Mouse (Mus musculus) right cerebral cortex, postnatal 4 days (tissue): ENCODE measurements around the gene Igfbp4.

Experiments used
- DNase-seq: peaks from one replicate; pipeline ENCODE4 v3.0.0-alpha.2; 2022

Gene Igfbp4

GRCm38 (mm10) chr11:99041051-99041729, at the start of gene Igfbp4:
TSS of gene Igfbp4 (plus strand) at chr11:99041244.
- DNase-seq: peak; percentile 80

GRCm38 (mm10) chr11:98995987-98996386, 45.1 kb upstream of the Igfbp4 start:
- DNase-seq: no peak

DNA sequence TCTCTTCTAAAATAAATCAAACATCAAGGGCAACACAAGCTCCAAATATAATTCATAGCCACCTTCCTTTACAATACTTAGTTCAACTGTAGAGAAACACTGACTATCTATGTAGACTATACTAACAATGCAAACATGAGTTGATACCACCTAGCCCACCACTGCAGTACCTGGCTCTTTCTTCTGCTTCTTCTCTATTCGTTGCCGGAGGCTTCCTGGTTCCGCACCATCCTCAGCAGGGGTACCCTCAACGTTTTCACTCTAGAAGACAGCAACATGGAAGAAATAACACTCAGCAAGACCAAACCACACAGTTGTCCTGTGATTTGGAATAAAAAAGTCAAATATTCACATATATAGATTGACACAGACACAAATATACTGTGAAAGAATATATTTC, 43.4 kb upstream of the Igfbp4 start:
- no peak for DNase-seq

DNA sequence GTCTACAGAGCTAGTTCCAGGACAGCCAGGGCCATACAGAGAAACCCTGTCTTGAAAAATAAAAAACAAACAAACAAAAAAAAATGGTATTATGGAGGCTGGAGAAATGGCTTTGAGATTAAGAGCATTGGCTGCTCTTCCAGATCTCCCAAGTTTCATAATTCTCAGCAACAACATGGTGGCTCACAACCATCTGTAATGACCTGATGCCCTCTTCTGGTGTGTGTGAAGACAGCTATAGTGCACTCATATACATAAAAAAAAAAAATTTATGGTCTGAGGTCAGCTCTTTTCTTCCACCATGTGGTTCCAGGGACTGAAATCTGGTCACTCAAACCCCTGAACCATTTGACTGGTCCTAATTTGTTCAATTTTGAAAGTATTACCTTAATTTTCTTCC, 42.3 kb upstream of the Igfbp4 start:
- no peak for DNase-seq

- DNase-seq: no peak
Observed at GRCm38 (mm10) chr11:98999243-98999642, 41.8 kb upstream of the Igfbp4 start.

GRCm38 (mm10) chr11:99006788-99007187, 34.3 kb upstream of the Igfbp4 start:
- no peak for DNase-seq

GRCm38 (mm10) chr11:99010124-99010523, 30.9 kb upstream of the Igfbp4 start:
- DNase-seq: no peak

- DNase-seq: no peak
Observed at GRCm38 (mm10) chr11:99010706-99011105, 30.3 kb upstream of the Igfbp4 start.

GRCm38 (mm10) chr11:99013856-99014255, 27.2 kb upstream of the Igfbp4 start:
- no peak for DNase-seq

DNA sequence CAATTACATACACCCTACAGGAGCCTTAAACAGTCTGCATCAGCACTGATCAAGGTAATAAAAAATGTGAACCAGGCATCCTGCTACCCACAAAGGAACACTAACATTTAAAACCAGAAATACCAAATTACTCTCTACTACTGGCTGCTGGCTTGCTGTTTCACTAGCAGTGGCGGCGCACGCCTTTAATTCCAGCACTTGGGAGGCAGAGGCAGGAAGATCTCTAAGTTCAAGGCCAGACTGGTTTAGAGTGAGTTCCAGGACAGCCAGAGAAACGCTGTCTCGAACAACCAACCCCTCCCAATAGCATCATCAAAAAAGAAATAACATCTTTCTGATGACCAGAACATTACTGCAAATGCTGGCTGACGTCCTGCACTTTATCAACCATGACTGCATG, 21.2 kb upstream of the Igfbp4 start:
- DNase-seq: no peak

GRCm38 (mm10) chr11:99022384-99022933, 18.6 kb upstream of the Igfbp4 start:
- DNase-seq: no peak

DNA sequence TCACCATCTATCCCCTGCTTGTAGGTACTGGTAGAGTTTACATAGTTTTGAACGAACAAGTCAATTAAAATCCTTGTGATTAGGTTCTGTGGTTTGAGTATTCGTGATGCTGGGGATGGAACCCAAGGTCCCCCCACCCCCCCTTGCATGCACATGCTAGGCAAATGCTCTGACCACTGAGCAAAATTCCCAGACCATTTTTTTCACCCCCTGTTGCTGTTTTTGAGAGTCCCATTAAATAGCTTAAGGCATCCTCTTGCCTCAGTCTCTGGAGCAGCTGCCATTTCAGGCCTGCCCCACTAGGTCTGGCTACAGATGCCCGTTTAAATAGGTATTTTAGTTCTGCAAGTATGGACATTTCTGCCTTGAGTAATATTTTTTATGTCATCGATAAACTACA, 17.9 kb upstream of the Igfbp4 start:
- DNase-seq: no peak

DNA sequence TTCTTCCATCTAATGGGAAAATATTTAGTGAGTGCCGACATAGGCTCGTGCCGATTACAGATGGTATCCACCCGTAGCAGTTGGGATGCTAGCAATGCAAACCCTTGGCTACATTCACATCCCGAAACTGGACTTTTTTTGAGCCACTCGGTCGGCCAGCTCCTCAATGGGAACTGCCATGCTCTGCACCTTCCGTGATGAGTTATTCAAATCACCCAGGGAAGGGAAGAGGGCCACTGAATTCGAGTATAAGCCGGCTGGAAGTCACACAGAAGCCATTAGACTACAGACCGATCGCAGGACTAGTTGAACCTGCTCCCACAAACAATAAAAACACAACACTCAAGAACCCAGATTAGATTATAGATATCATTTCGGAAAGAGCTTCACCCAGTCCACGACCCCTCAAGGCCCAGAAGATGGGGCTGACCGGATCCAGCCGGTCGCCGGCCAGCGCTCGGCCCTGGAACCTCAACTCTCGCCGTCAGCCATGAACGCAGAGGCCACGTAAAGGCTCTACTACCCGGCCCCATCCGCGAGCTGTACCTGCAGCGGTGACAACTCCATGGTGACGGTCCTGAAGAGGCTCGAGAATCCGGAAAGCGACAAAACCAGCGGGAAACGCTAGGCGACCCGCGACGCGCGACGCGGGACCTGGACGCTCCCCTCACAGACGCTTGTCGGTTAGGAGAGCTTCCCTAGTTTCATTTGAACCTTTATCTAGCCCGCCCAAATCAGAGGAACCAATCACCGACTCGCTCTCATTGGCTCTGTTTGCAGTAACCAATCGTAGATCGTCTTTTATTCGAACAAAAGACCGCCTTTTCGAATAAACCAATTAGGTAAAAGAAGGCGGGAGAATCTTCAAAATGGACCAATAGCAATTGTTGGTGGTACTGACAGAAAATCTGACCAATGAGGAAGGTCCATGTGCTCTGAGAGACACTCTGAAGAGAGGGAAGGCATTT, 17.3 kb upstream of the Igfbp4 start, which contains the start of gene Top2a:
Gene Top2a, minus strand, starts transcription at position 690 of the 968 bp plus-strand sequence.
- DNase-seq: peak; percentile 78

- no peak for DNase-seq
Observed at GRCm38 (mm10) chr11:99024468-99025134, 16.4 kb upstream of the Igfbp4 start.

GRCm38 (mm10) chr11:99025878-99026277, 15.2 kb upstream of the Igfbp4 start:
- DNase-seq: no peak

- no peak for DNase-seq
Observed at GRCm38 (mm10) chr11:99026899-99027440, 14.1 kb upstream of the Igfbp4 start.

- DNase-seq: no peak
Observed at GRCm38 (mm10) chr11:99035350-99035749, 5.7 kb upstream of the Igfbp4 start.

DNA sequence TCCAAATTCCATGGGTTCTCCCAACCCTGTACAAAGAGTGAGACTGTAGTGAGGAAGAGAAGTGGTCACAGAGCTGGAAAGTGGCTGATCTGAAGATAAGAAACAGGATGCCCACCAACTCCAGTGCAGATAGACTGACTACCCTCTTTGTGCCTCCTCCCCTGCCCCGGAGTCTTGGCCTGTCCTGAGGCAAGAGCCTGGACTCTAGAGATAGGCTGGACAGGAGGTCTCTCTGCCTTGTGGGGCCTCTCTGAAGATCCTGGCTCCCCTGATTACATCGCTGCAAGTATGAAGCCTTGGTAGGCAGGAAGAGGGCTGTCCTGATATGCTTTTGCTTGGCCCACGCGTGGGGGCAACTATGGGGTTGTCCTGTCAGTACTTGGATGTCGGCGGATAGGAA, 4.8 kb upstream of the Igfbp4 start:
- DNase-seq: no peak

- DNase-seq: peak; percentile 77
Observed at GRCm38 (mm10) chr11:99039782-99040181, 1.3 kb upstream of the Igfbp4 start.

- peak; percentile 51 for DNase-seq
Observed at GRCm38 (mm10) chr11:99040346-99040974, 584 bp upstream of the Igfbp4 start.

DNA sequence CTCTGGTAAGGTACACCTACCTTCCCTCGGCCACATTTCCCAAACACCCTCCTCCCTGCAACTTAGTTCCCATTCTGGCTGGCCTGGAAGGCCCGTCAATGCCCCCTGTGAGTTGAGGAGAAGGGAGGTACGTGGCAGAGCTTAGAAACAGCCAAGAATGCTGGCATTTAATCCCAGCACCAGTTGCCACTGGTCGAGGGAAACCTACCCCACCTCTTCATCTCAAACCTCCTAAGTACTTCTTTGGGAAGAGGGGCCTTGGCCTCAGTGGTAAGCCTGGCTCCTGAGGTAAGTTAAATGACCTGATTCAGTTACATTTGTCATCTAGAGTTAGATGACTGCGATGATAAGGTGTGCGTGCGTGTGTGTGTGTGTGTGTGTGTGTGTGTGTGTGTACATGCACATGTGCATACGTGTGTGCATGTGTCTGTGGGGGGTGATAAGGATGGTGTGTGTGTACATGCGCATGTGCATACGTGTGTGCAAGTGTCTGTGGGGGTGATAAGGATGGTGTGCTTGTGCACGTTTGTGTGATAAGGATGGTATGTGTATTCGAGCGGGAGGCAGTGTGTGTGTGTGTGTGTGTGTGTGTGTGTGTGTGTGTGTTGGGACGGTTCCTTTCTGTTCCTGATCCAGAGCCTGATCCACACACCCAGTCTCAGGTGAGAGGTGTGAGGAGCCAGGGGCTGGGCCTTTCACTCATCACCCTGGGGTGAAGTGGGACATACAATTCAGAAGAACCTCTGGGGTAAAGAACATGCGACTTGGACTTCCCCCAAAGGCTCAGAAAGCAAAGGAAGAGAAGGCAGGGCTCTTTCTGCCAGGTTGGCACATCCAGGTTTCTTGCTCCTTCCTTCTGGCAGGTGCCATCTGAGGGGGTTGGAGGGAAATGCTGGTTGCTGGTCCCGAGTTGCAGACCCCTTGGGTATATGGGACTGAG, 1.1 kb downstream of the Igfbp4 start:
- DNase-seq: no peak
